Mouse (Mus musculus): ENCODE data around the gene Maml2.

The Maml2 gene

DNA sequence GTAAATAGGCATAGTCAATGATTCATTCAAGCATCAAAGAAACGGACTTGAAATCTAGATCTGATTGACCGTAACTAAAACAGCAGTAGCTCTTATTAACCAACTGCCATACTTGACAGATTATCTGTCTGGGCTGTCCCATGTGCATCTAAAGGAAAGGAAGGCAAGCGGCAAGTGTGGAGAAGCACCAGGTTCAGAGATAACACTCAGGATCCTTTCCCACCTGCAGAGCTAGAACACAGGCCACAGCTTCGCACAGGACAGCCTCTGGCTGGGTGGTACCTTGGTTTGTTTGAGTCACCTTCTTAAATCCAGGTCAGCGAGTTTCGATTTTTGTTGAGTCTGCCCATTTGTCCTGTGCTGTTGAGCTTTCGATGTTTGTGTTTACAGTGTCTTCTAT is 240.4 kb downstream of the Maml2 start:
- DNase-seq, result no peak

- no peak for DNase-seq
Measured at GRCm38 (mm10) chr9:13539535-13539934, 241.8 kb downstream of the Maml2 start.

DNA sequence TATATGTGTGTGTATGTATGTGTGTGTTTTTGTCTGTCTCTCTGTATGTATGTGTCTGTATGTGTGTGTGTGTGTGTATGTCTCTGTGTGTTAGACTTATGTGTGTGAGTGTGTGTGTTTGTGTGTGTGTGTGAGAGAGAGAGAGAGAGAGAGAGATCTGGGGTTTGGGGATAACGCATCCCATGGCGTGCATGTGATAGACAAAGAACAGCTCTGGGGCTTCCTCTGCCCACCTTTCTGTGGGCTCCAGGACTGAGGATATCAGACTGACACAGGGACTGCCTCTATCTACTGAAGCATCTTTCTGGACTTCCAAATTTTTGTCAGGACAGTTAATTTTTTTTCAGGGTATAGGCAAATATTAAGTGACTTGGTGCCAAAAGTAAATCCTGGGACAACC is 242.5 kb downstream of the Maml2 start:
- no peak for DNase-seq

- DNase-seq, result no peak
Measured at GRCm38 (mm10) chr9:13540781-13541180, 243.0 kb downstream of the Maml2 start.

- no peak for DNase-seq
Measured at GRCm38 (mm10) chr9:13543167-13543566, 245.4 kb downstream of the Maml2 start.

DNA sequence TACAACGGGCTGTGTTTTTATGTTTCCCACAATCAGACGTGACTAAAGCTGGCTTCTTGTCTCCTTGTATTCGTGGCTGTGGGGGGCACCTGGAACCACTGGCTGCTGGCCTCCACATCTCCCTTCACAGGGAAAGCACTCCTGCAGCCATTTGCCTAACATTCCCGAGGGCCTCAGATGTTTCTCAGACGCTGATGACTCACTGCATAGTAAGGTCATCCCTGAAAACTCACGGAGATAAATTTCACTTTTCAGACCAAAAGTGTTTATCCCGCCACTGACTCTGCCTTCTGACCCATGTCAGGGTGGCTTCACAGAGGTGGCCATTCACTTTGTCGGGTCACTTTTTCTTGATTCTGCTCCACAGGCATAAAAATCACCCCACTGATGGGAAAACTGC is 246.4 kb downstream of the Maml2 start:
- DNase-seq, result no peak

DNA sequence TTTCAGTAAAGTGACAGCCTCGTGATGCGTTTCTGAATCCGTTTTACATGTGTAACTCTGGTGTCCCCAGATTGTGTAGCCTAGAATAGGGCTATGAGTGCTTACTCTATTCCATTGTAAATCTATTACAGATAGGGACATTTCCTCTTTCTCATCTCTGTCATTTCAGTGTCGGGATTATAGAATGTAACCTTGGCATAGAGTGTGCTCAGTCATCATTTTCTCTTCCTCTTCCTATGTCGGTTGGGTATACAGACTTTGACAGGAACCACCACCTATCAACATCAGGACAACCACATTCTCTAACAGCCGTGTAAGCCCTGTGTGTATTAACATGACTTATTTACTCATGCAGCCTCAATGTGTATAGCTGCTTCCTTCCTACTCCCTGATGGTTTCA is 248.0 kb downstream of the Maml2 start:
- no peak for DNase-seq

DNA sequence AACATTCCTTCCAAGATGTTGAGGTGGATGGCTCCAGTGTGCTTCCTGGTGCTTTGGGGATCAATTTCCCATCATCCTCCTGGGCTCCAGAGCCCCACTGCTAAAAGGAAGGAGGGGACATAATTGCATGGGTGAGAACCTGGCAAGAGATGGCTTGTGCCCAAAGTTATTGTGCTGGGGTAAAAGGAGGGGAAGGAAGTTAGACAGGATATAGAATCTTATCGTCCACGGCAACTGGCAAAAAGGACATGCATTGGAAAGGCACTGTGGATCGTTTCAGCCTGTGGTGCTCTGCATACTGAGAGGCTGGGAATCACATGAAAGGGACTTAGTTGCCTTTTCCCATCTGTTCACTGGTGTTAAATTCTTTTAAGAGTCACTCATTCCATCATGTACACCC is 252.2 kb downstream of the Maml2 start:
- DNase-seq, result no peak

DNA sequence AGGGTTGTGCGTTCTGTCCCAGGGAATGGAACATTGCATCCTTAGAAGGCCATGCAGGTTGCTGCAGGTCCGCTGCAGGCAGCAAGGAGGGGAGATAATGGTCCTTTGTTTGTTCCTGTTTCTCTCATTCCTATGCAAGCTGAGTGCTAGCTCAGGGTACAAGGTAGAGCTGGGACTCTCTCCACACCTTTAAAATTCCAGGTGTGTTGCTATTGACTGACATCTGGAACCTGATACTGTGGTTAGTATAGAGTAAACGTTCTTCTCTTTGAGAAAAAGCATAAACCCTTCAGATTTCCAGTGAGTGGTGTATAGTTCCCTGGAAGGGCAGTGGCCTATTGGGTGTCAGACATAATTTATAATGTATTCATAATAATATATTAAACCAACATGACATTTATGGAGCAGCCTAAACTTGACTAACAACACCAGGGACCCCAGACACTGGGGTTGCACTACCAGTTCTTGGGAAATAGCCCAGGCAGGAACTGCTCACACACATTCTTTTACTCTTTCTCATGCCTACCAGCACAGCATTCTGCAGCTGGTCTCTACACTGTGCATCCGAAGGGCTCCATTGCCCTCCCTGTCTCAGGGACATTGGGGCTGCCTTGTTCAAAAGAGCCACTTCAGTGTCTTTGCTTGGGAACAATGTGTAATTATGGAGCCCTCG is 254.8 kb downstream of the Maml2 start:
- DNase-seq, result no peak

DNA sequence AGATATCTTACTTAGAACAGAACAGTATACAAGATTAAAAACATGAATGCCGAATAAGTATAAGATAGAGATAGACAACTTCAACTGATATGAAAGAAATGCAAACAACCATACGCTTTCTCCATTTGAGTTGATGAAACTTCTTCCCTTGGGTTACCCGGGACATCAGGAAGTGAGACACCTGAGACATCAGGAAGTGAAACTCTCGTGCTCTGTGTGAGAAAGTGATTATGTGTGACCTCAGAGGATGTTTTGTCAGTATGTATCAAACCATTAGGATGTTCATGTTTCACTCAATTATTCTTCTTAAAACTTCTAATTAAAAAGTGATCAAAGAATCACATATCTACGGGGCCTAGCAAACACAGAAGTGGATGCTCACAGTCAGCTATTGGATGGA is 257.0 kb downstream of the Maml2 start:
- no peak for DNase-seq

GRCm38 (mm10) chr9:13555973-13556481 is 258.3 kb downstream of the Maml2 start:
- DNase-seq, result no peak

DNA sequence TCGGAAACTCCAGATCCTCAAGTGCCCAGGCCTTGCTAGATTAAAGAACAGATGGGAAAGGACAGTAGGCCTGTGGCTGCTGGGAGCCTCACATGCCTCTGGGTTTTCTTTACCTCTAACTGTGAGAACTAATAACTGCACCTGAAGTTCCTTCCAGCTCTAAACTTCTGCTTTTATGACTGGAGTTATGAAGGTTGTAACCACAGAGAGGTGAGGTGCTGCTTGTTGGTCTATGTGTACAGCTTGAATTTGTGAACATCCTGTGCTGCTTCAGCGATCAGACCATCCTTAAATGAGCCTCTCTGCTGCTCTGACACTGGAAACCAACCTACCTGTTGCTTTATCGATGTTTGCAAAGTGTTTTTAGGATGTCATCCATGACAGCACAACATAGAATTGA is 258.9 kb downstream of the Maml2 start:
- no peak for DNase-seq

GRCm38 (mm10) chr9:13558811-13559372 is 261.1 kb downstream of the Maml2 start:
- DNase-seq, result no peak

DNA sequence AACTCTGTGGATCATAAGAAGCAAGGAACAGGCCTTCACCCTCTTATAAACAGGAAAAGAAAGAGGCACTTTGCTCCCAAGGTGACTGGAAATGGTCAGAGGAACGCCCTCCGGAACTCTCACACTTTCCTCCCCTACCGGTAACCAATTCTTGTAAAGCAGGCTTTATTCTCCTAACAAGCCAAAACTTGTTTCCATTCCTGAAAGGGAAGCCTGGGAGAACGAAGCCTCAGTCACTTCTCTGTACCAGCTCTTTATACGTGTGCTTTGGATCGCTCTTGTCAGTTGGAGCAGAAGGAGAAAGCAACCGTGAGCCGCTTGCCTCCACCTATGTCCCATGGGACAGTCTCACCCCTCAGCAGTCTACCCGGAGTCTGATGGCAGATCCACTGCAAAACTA is 262.9 kb downstream of the Maml2 start:
- DNase-seq, result no peak

DNA sequence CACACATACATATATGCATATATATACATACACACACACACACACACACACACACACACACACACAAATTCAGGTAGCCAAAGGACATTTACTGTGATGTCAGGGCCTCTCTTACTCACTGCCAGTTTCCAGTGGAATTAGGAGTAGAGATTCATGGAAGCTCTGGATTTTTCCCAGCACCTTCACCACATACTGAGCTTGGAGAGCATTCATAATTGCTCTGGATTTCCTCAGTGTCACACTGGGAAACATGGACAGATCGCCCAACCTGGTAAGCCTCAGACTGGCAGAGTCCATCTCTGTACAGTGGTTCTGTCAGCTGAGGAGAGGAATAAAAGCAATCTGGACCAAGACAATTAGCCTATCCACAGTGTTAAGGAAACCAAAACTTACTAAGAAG is 263.6 kb downstream of the Maml2 start:
- DNase-seq, result no peak

GRCm38 (mm10) chr9:13563475-13564414 is 266.0 kb downstream of the Maml2 start:
- DNase-seq, result no peak

GRCm38 (mm10) chr9:13565343-13566019 is 267.7 kb downstream of the Maml2 start:
- no peak for DNase-seq

GRCm38 (mm10) chr9:13566154-13566885 is 268.6 kb downstream of the Maml2 start:
- no peak for DNase-seq

- no peak for DNase-seq
Measured at GRCm38 (mm10) chr9:13569023-13569422, 271.3 kb downstream of the Maml2 start.

- DNase-seq, result no peak
Measured at GRCm38 (mm10) chr9:13572847-13573246, 275.1 kb downstream of the Maml2 start.

GRCm38 (mm10) chr9:13574059-13574458 is 276.3 kb downstream of the Maml2 start:
- no peak for DNase-seq

- DNase-seq, result no peak
Measured at GRCm38 (mm10) chr9:13574913-13575312, 277.2 kb downstream of the Maml2 start.
